Mouse (Mus musculus): ENCODE data around the gene F11r. TPM values are rescaled to one million over a fixed set of nuclear protein-coding genes. Genes with fewer than 3 reads are reported as not detected.

F11r gene
- total and polyA plus RNA-seq, 3 experiments = 0.31 to 1.8 TPM; not detected in 1

DNA sequence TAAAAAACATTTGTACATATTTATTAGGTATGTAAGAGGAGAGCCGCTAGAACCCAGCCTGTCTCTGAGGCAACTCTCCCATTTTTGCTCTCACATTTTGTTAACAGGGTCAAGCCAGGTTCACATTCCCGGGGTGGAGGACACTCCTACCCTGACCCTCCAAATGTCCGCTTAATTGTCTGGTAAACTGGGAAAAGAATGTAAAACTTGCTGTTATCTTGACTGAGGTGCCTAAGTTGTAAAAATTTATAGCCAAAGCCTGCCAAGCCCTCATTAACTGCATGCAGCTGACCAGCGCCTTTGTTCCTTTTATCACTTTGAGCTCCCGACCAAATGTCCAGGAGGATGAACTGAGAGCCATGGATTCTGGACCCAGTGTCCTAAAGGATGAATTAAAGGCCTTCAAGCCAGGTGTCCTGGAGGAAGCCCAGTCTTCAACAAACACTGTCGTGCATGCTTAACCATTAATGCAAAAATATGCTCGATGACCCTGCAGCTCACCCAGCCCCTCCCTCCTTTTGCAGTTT lies 2.0 kb upstream of the F11r start:
- Histone ChIP-seq H3K36me3 (ENCODE audit: control insufficient read depth in 1 of 2, insufficient read depth in 2 of 2, low read length in 2 of 2) (peaks cover 0 to 2% of the 10 kb centered on the region in 2 experiments; a peak in 1 of 4 replicates), H3K4me1 (ENCODE audit: control insufficient read depth in 1 of 2, insufficient read depth in 2 of 2, low read length in 2 of 2) (peaks cover 0 to 6% of the 10 kb centered on the region in 2 experiments; a peak in 1 of 4 replicates), H3K9ac (ENCODE audit: control insufficient read depth, low read depth, low read length, poor library complexity, severe bottlenecking) (no peak overlapping the region), H3K27me3 (ENCODE audit: control insufficient read depth in 1 of 2, insufficient read depth in 2 of 2, low read length in 2 of 2) (peaks cover 3 to 4% of the 10 kb centered on the region in 2 experiments; a peak in 2 of 4 replicates), H3K9me3 (replicated peaks; ENCODE audit: insufficient read depth, low read length) (no peaks in the 10 kb centered on the region), H3K4me3 (ENCODE audit: control insufficient read depth in 1 of 2, insufficient read depth in 1 of 2, low read depth in 2 of 2, low read length in 2 of 2) (no peak overlapping the region), H3K79me2 (ENCODE audit: control insufficient read depth, insufficient read depth, low read length, poor library complexity) (no peaks in the 10 kb centered on the region), H3K27ac (ENCODE audit: control insufficient read depth, low read depth, low read length) (no peak overlapping the region)
- TF ChIP-seq TCF12 (IDR thresholded peaks at IDR 0.05; ENCODE audit: low read depth, low read length) = no peak
- no peak for TF ChIP-seq USF2 (IDR thresholded peaks at IDR 0.05; ENCODE audit: borderline replicate concordance in 1 of 2, insufficient read depth in 1 of 2, low read depth in 1 of 2, low read length in 2 of 2)
- TF ChIP-seq CHD2 (IDR thresholded peaks at IDR 0.05; ENCODE audit: low read length) = no peak
- TF ChIP-seq ZNF384 (IDR thresholded peaks at IDR 0.05; ENCODE audit: low read depth, low read length) = no peak
- TF ChIP-seq ZC3H11A (IDR thresholded peaks at IDR 0.05; ENCODE audit: low read depth, low read length) = no peak
- TF ChIP-seq SMC3 (IDR thresholded peaks at IDR 0.05; ENCODE audit: low read depth, low read length) = no peak
- no peak for TF ChIP-seq USF1 (IDR thresholded peaks at IDR 0.05; ENCODE audit: low read depth, low read length)
- TF ChIP-seq EP300 (IDR thresholded peaks at IDR 0.05; ENCODE audit: low read depth in 1 of 2, low read length in 2 of 2) = no peak
- no peak for DNase-seq (ENCODE audit: low read depth, low spot score)

- no peak for DNase-seq (ENCODE audit: low read depth, low spot score)
- no peak for TF ChIP-seq RAD21 (IDR thresholded peaks at IDR 0.05; ENCODE audit: low read depth, low read length)
- no peak for TF ChIP-seq SMC3 (IDR thresholded peaks at IDR 0.05; ENCODE audit: low read depth, low read length)
- no peak for TF ChIP-seq MXI1 (IDR thresholded peaks at IDR 0.05; ENCODE audit: low read depth, low read length)
- no peak for TF ChIP-seq MYB (IDR thresholded peaks at IDR 0.05; ENCODE audit: low read depth, low read length)
- no peak for TF ChIP-seq MAX (IDR thresholded peaks at IDR 0.05; ENCODE audit: low read length)
- no peak for TF ChIP-seq E2F4 (IDR thresholded peaks at IDR 0.05; ENCODE audit: borderline replicate concordance, low read depth, low read length)
- TF ChIP-seq POLR2AphosphoS2 (IDR thresholded peaks at IDR 0.05; ENCODE audit: low read length) = no peak
- TF ChIP-seq ZNF384 (IDR thresholded peaks at IDR 0.05; ENCODE audit: low read depth, low read length) = no peak
These were observed 1.4 kb upstream of the F11r start for GRCm38 (mm10) chr1:171435974-171436373.

More at GRCm38 (mm10) chr1:171435974-171436373, 1.4 kb upstream of the F11r start:
- peaks cover 0 to 11% of the 10 kb centered on the region in 2 experiments; a peak in 2 of 4 replicates for H3K4me1 ChIP-seq (ENCODE audit: control insufficient read depth in 1 of 2, insufficient read depth in 2 of 2, low read length in 2 of 2)
- H3K79me2 ChIP-seq (ENCODE audit: control insufficient read depth, insufficient read depth, low read length, poor library complexity) = no peaks in the 10 kb centered on the region
- H3K27ac ChIP-seq (ENCODE audit: control insufficient read depth, low read depth, low read length) = no peak overlapping the region
- H3K4me3 ChIP-seq (ENCODE audit: control insufficient read depth in 1 of 2, insufficient read depth in 1 of 2, low read depth in 2 of 2, low read length in 2 of 2) = no peak overlapping the region
- H3K9ac ChIP-seq (ENCODE audit: control insufficient read depth, low read depth, low read length, poor library complexity, severe bottlenecking) = no peak overlapping the region
- peaks cover 3 to 4% of the 10 kb centered on the region in 2 experiments; a peak in 2 of 4 replicates for H3K27me3 ChIP-seq (ENCODE audit: control insufficient read depth in 1 of 2, insufficient read depth in 2 of 2, low read length in 2 of 2)
- H3K9me3 ChIP-seq (replicated peaks; ENCODE audit: insufficient read depth, low read length) = no peaks in the 10 kb centered on the region
- H3K36me3 ChIP-seq (ENCODE audit: control insufficient read depth in 1 of 2, insufficient read depth in 2 of 2, low read length in 2 of 2) = peaks cover 0 to 2% of the 10 kb centered on the region in 2 experiments; a peak in 1 of 4 replicates

Data from MEL (cell line).